Mouse (Mus musculus) cerebellum, adult 11 months (tissue): ENCODE data around the gene Gm10271.

Experiments used
- DNase-seq: peaks from one replicate; pipeline ENCODE4 v3.0.0; 2022

The Gm10271 gene

GRCm38 (mm10) chr10:116972509-116972908 lies at the start of gene Gm10271:
Gene Gm10271, minus strand, starts transcription at chr10:116972609.
- no peak for DNase-seq

- DNase-seq = no peak
Observed at GRCm38 (mm10) chr10:117021020-117021754, 48.8 kb upstream of the Gm10271 start.

- DNase-seq = no peak
Observed at GRCm38 (mm10) chr10:117018281-117018840, 46.0 kb upstream of the Gm10271 start.

- DNase-seq = no peak
Observed at GRCm38 (mm10) chr10:117014565-117014964, 42.2 kb upstream of the Gm10271 start.

GRCm38 (mm10) chr10:117013689-117014390 lies 41.4 kb upstream of the Gm10271 start:
- no peak for DNase-seq

- no peak for DNase-seq
Observed at GRCm38 (mm10) chr10:117011047-117011446, 38.6 kb upstream of the Gm10271 start.

DNA sequence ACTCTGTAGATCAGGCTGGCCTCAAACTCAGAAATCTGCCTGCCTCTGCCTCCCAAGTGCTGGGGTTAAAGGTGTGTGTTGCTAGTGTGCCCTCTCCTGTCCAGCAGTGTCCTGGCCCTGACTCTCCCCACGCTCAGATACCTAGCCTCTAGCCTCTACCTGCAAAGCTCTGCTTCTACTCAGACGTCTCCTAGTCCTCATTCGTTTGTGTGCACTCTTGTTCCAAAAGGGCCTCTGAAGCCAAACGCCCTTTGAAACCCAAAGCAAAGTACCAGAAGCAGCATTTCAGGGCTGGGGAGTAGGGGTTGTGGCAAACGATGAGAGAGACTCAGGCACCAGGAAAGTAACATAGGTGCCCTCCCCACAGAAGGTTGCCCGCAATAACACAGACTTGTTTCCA lies 37.3 kb upstream of the Gm10271 start:
- DNase-seq = no peak

DNA sequence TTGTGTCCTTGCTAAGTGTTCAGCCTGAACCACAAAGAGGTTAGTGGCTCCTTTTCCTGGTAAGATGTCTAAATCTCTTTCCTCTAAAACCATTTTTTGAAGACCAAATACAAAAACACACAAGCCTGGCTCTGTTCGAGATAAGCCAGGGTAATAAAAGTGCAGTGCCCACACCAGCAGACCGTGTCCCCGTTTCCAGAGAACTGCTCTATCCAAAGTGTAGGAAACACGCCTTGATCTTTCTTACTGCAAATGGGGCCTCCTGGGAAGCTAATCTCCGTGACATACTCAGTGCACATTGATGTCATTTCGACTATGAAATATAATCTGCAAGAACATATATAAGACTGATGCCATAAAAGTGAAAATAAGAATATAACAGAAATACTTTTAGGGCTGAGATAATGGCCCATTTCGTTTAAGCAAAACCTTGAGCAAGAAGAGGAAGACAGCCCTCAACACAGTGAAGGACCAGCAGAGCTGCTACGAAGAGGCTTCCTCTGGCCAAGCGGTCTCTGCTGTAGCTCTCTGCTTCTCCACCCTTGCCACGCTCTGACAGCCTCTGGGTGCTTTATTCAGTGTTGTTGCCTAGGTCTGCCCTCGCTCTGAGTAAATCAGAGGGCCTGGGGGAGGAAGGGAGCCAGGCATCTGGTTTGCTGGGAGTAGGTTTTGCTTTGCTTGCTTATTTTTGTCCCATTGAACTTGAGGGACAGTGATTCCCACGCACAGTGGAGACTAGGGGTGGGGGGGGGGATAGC lies 33.5 kb upstream of the Gm10271 start:
- no peak for DNase-seq

GRCm38 (mm10) chr10:117004695-117005094 lies 32.3 kb upstream of the Gm10271 start:
- DNase-seq = no peak

- no peak for DNase-seq
Observed at GRCm38 (mm10) chr10:117000975-117001374, 28.6 kb upstream of the Gm10271 start.

GRCm38 (mm10) chr10:116998716-116999455 lies 26.5 kb upstream of the Gm10271 start:
- no peak for DNase-seq

DNA sequence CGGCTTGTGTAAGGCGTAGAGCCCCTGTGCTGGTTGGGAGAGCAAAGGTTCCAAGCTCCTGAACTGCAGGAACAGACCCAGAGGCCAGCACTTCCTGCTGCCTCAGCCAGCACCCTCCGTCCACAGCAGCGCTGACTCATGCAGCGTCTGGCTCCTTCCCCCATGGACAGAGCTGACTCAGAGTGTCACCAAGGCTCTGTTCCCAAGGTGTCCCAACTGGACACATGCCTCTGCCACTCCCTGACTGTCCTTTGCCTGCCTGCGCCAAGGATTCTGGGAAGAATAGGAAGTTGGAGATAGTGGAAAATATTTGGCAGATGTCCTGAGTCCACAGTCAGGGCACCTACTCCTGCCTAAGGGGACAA lies 23.8 kb upstream of the Gm10271 start:
- DNase-seq = no peak

DNA sequence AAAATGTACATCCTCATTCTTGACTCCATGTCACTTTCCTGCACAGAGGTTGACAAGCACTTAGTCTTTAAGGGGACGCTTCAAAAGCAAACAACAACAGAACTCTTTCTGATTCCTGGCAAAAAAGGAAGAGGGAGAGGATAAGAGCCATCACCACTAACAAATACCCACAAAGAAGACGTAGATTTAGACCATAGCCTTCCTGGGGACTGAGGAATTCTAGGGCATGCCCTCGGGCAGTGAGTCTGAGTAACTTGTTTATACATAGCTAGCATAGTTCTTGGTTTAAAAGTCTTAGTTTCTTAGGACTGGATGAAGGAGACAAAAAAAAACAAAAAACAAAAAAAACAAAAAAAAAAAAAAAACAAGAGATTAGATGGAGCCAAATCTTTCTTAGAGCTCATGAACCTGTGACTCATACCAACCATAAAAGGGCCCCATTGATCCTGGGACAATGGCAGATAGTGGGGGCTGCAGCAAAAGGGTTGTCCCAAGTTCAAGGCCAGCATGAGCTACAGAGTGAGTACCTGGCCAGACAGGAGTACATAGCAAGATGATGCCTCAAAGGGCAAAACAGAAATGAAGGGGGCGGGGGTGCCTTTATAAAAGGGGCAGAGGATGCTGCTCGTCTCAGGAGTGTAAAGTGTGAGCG lies 23.3 kb upstream of the Gm10271 start:
- DNase-seq = no peak

DNA sequence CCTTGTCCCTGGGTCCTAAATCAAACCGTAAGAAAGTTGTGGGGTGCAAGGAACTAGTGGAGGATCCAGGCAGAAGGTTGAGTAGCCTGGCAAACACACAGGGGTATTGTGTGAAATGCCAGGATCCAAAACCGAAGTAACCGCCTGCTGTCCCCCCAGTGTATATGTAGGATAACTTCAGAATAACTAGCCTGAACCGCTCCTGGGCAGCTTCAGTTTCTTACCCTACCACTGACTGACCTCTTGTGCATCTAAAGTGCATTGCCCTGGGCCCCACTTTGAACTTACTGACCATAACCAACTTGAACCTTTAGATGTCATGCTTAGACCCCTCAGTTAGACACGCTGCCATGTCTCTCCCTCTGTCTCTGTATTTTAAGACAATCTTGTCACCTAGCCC lies 22.8 kb upstream of the Gm10271 start:
- no peak for DNase-seq

GRCm38 (mm10) chr10:116993971-116994370 lies 21.6 kb upstream of the Gm10271 start:
- no peak for DNase-seq

- DNase-seq = no peak
Observed at GRCm38 (mm10) chr10:116986264-116987082, 14.1 kb upstream of the Gm10271 start, which contains the start of gene Best3. Gene Best3, plus strand, starts transcription at chr10:116986314.

GRCm38 (mm10) chr10:116984836-116985235 lies 12.4 kb upstream of the Gm10271 start:
- no peak for DNase-seq

DNA sequence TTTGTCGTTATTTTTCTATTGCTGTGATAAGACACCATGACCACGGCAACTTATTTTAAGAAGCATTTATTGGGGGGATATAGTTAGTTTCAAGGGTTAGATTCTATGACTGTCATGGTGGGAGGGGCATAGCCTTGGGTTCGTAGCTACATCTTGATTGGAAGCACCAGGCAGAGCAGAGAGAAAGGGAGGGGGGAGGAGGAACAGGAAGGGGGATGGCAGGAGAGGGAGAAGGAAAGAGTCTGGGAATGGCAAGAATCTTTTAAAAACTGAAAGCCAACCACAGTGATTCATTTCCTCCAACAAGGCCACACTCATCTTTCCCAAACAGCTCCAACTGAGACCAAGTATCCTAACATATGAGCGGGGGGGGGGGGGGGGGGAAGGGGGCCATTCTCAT lies 10.1 kb upstream of the Gm10271 start:
- no peak for DNase-seq

DNA sequence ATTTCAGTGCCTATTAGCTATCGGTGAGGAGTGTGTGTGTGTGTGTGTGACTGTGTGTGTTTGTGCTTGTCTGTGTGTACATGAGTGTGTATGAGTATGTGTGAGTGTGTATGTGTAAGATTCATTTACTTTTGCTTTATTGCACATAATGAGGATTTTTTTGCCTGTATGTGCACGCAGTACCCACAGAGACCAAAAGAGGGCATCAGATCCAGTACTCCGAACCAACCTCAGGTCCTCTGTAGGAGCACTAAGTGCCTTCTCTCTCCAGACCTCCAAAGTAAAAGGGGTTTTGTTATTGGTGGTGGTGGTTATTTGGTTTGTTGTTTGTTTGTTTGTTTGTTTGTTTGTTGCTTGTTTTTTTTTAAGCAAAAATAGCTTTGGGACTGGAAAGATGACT lies 8.5 kb upstream of the Gm10271 start:
- no peak for DNase-seq

DNA sequence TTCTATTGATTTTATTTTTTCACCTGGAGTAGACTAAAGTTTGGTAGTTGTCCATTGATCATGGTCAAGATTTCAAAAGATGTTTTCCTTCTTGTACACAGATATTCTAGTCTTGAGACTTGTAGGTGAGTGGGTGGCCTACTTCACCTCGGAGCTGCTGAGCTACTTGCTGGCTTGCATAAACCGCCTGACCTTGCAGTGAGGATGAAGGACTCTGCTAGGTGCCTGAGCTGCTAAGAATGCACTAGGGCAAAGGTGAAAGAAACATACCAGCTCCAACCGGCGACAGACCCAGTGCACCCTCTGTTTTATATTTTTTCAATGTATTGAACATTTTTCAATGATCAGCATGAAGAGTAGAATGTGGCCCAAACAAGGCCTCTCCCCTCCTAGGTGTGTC lies 7.9 kb upstream of the Gm10271 start:
- no peak for DNase-seq

DNA sequence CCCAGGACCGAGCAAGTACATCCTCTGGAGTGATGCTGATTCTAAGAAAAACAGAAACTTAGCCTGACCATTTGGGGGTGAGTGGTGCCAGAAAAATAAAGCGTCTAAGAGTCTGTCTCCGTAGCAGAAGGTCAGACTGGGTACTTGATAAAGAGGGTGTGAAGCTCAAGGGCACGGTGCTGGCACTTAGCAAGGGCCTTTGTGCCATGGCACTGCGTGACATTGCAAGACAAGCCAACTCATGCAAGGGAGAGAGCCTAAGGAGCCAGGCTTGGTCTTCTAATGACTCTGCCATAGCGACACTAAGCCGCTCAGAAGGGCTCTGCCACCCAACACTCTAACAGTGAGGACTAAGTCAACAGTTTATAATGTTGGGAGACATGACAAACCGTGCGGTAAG lies 6.4 kb upstream of the Gm10271 start:
- no peak for DNase-seq
